Mouse (Mus musculus): Measurements from ENCODE around the gene Gm12185.

Gm12185 gene

DNA sequence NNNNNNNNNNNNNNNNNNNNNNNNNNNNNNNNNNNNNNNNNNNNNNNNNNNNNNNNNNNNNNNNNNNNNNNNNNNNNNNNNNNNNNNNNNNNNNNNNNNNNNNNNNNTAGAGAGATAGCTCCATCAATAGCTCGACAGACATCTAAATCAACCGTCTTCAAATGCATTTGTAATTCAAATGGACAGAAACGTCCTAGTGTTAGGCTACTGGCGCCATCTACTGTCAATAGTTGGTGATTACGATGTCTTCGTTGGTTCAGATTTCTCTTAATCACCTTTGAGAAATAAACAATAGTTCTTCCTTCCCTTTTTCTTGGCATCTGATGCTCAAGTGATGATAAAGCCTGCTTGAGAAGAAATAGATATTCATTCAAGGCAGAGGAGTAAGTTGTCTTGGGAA lies 133.0 kb downstream of the Gm12185 start:
- peak; percentile 56 to 63 for DNase-seq (ENCODE audit: low spot score in 2 of 2)

All from right cerebral cortex, postnatal 10 days (tissue).